Mouse (Mus musculus) lung, adult 2 months (tissue): ENCODE results near the gene Lsp1. TPM values are rescaled to one million over a fixed set of nuclear protein-coding genes. Genes with fewer than 3 reads are reported as not detected.

Experiments used
- DNase-seq: peaks from one replicate; pipeline ENCODE4 v3.0.0; 2022
- H3K4me1 ChIP-seq: fragments of 200-500 bp; 2 replicates; pipeline ENCODE4 v1.6.1; 2011; ENCODE audit warnings: low read length; ENCODE audit not compliant: control insufficient read depth, insufficient read depth
- H3K4me3 ChIP-seq: fragments of 200-500 bp; replicated peaks from 2 replicates; pipeline ENCODE3; 2011; ENCODE audit warnings: low read depth, mild to moderate bottlenecking, control low read depth, low read length; ENCODE audit errors: extremely low read depth
- CTCF ChIP-seq: fragments of 200-500 bp; IDR thresholded peaks from 2 replicates; pipeline ENCODE4 v1.5.1; 2011; ENCODE audit warnings: mild to moderate bottlenecking, low read length, control low read depth; ENCODE audit not compliant: insufficient read depth
- POLR2A ChIP-seq: fragments of 200-500 bp; IDR thresholded peaks from 2 replicates; pipeline ENCODE4 v1.6.1; 2011; ENCODE audit warnings: low read depth, mild to moderate bottlenecking, control low read depth, low read length, borderline replicate concordance; ENCODE audit errors: extremely low read depth
- WGBS: fragments of 180-500 bp; shearing (Covaris S2); methylation state at CpG from one replicate; pipeline ENCODE4 v1.1.7; 2018; 5-methylcytosine and 5-hydroxymethylcytosine counted together
- polyA plus RNA-seq: library from polyadenylated mRNA; depleted of rRNA; stranded (reverse); fragments of >200 nt; gene quantifications from 2 replicates; pipeline ENCODE4 v1.2.3, GENCODE M21; 2012

Gene Lsp1
- polyA plus RNA-seq, 1 experiment: 188 TPM

DNA sequence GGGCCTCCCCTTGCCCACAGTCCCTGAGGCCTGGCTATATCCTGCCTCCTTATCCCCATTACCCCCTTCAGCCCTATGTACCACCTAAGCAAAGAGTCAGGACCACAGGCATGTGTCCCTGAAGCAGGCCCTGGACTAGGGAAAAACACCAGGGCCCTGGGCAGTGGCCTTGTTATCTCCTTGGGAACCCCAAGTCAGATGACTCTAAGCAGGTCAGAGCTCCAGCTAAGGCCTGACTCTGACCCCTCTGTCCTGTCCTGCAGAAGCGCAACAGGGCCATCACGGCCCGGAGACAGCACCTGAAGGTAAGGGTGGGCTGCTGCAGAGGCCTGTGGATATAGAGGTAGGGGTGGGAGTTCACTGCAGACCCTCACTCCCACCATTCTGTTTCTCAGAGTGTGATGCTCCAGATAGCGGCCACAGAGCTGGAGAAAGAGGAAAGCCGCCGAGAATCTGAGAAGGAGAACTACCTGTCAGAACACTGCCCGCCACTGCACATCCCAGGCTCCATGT is 17.6 kb upstream of the Lsp1 start:
- no peak for DNase-seq
- no peaks in the 10 kb centered on the region for H3K4me1 ChIP-seq
- H3K4me3 ChIP-seq: no peak overlapping the region
- TF ChIP-seq POLR2A: no peak
- no peak for TF ChIP-seq CTCF
- 85% methylated on average over 7 of the region's 7 CpGs for WGBS

DNA sequence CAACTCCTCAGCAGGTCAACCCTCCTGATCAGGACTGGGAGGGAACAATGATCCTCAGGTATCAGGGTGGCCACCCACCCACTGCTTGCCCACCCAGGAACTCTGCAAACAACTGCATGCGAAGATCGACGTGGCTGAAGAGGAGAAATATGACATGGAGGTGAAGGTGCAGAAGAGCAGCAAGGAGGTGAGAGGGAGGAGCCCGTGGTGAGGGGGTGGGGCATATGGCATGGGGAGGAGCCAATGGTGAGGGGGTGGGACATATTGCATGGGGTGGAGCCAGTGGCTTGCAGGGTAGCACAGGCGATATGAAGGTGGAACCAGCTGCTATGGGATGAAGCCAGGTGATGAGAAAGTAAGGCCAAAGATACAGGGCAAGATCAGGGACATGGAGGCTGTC is 17.1 kb upstream of the Lsp1 start:
- Histone ChIP-seq H3K4me3 (no peak overlapping the region), H3K4me1 (no peaks in the 10 kb centered on the region)
- TF ChIP-seq POLR2A (no peak), CTCF (no peak)
- no peak for DNase-seq
- WGBS: 83% methylated on average over 5 of the region's 5 CpGs

DNA sequence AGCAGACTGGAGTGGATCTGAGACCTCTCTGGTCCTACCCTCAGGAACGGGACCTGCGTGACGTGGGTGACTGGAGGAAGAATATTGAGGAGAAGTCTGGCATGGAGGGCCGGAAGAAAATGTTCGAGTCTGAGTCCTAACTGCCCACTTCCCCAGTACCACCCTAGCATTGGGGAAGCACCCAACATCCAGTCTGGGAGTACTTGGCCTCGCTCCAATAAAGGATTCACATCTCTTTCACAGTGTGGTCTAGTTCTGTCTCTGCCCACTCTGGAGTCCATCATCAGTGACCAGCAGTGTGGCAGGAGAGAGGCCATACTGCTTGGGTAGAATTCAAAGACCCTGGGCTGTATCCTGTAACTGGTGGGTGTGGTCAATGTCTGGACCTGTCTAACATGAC is 16.4 kb upstream of the Lsp1 start:
- WGBS: 86% methylated on average over 6 of the region's 6 CpGs
- TF ChIP-seq CTCF: no peak
- TF ChIP-seq POLR2A: no peak
- Histone ChIP-seq H3K4me1 (no peaks in the 10 kb centered on the region), H3K4me3 (no peak overlapping the region)
- no peak for DNase-seq

DNA sequence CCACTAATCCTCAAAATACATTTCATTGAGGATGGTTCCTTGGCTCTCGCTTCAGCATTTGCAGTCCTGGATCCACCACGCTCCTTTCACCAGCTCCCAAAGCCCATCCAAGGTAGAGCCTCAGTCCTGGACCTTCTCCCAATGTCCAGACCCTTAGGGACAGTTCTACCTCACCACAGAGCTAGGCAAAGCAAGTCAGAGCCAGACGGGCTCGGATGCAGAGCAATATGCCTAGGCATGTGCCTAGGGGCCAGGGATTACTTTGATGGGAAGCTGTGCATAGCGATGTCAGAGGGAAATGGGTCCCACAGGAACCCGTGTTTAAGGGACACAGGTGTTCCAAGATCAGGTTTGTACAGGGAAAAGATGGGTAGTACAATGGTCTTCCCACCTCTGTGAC is 15.3 kb upstream of the Lsp1 start:
- WGBS: 91% methylated on average over 6 of the region's 6 CpGs
- TF ChIP-seq POLR2A (no peak), CTCF (no peak)
- DNase-seq: no peak
- no peak overlapping the region for H3K4me3 ChIP-seq
- H3K4me1 ChIP-seq: no peaks in the 10 kb centered on the region

DNA sequence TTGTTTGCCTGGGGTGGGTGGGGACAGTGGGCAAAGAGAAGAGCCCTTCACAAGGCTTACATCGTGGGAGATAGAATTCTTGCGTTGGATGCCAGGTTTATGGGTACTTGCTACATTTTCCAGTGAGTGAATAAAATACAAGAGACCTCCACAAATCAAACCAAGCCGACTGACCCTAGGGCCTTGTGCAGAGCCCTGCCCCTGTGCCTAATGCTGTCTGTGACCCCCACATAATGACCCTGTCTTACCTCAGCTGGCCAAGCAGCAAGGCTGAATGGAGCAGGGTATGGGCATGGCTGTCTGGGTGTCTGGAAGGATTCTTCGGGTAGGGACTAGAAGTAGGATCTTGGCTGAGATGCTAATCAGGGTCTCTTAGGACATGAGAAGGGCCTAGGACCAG is 14.3 kb upstream of the Lsp1 start:
- WGBS: 92% methylated on average over 4 of the region's 4 CpGs
- Histone ChIP-seq H3K4me3 (no peak overlapping the region), H3K4me1 (no peaks in the 10 kb centered on the region)
- no peak for DNase-seq
- no peak for TF ChIP-seq CTCF
- no peak for TF ChIP-seq POLR2A

DNA sequence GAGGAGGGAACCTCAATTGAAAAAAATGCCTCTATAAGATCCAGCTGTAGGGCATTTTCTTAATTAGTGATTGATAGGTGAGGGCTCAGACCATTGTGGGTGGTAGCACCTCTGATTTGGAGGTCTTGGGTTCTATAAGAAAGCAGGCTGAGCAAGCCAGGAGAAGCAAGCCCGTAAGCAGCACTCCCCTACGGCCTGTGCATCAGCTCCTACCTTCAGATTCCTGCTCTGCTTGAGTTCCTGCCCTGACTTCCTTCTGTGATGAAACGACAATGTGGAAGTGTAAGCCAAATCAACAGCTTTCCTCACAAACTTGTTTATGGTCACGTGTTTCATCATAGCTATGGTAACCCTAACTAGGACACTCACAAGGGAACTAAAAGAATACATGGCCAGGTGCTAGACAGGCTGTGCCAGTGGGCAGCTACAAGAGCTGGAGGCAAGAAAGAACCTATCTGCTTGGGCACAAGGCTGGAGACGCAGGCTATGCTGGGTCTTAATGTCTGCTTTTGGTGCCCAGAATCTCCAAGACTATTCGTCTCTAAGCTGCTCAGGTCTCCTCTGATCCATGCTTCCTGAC is 11.5 kb upstream of the Lsp1 start:
- Histone ChIP-seq H3K4me1 (no peaks in the 10 kb centered on the region), H3K4me3 (no peak overlapping the region)
- no peak for TF ChIP-seq POLR2A
- TF ChIP-seq CTCF: no peak
- 69% methylated on average over 6 of the region's 6 CpGs for WGBS
- no peak for DNase-seq

DNA sequence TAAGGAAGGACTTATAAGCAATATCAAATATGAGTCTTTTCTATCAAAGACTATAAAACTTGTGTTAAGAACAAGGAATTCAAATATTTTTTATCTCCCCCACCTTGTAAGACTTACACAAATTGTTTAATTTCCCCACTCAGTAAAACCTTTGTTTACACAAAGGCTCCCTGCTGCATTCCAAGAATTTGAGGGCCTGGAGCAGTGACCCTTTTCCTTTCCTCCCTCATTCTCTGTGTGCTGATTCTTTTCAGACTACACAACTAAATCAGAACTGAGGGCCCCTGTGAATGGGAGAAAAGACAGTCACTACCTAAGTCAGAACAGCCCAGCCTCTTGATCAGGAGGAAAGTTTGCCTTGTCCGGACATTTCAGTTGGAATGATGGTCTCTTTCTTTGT is 5.9 kb upstream of the Lsp1 start:
- DNase-seq: no peak
- 72% methylated on average over 1 of the region's 1 CpGs for WGBS
- TF ChIP-seq CTCF (no peak), POLR2A (no peak)
- Histone ChIP-seq H3K4me1 (peaks cover 4% of the 10 kb centered on the region; the same call in 1 of the 2 replicates), H3K4me3 (no peak overlapping the region)

DNA sequence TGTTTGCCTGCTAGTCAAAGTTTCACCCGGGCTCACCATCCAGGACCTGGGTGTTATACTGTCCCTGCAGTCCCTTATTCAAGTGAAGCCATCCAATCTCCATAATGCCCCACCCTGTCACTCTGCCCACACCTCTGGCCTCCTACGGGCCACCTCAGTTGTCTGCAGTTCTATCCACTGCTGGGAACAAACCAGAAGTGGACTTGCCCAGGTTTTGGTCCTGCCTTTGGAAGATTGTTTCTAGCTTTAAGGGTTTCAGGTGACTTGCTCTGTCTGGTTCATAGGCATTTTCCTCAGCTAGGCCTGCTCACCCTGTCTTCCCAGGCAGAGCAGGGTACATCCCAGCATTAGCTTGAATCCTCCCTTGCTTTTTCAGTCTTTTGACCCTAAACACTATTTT is 5.4 kb upstream of the Lsp1 start:
- peaks cover 4% of the 10 kb centered on the region; the same call in 1 of the 2 replicates for H3K4me1 ChIP-seq
- WGBS: 58% methylated on average over 2 of the region's 2 CpGs
- TF ChIP-seq POLR2A (no peak), CTCF (no peak)
- DNase-seq: no peak
- H3K4me3 ChIP-seq: no peak overlapping the region

DNA sequence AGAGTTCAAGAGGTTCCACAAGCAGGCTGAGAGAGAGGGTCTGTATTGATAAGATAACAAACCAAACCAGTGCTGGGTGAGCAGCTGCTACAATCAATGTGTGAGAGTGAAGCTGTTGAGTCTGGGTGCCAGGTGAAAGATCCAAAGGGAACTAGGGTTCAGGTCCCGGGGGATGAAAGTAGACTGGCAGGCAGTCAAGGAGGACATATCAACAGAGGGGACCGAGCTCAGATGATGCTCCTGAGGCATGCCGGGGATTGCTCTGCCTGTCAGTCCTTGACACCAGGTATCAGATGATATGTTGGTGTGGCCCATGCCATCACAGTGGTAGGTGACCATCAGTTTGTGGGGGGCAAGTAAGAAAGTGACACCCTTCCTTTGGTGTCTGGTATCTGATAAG is 3.8 kb upstream of the Lsp1 start:
- no peak overlapping the region for H3K4me3 ChIP-seq
- WGBS: 55% methylated on average over 3 of the region's 3 CpGs
- no peak for TF ChIP-seq CTCF
- TF ChIP-seq POLR2A: no peak
- peaks cover 4% of the 10 kb centered on the region; the same call in 1 of the 2 replicates for H3K4me1 ChIP-seq
- DNase-seq: no peak

DNA sequence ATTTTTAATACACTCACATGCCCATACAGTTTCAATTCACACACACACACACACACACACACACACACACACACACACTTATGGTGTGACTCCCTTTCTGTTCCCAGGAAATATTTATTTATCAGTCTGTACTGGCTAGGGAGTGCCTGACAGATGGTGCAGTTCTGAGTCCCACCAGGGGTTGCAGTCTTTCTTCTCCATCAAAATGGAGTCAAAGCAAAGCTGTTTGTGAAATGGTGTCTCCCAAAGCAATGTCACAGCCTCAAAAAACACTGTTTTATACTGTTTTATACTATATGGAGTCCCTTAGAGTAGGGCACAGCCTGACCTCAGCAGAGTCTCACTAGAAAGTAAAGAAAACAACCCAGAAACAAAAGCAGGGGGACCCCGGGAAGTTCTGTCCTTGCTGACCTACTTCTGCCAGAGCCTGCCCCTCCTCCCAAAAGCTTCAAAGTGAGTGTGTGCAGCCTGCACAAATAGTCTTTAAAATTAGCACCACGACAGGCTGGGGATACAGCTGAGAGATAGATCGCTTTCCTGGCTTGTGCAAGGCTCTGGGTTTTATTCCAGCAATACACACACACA is 3.3 kb upstream of the Lsp1 start:
- TF ChIP-seq CTCF (no peak), POLR2A (no peak)
- 22% methylated on average over 3 of the region's 3 CpGs for WGBS
- Histone ChIP-seq H3K4me1 (peaks cover 4% of the 10 kb centered on the region; the same call in 1 of the 2 replicates), H3K4me3 (no peak overlapping the region)
- no peak for DNase-seq
